Mouse (Mus musculus) bone marrow, adult 2 months (tissue): ENCODE data around the gene Prune1.

Experiments used
- CTCF ChIP-seq: fragments of 200-500 bp; IDR thresholded peaks from 2 replicates; pipeline ENCODE4 v1.5.1; 2011; ENCODE audit warnings: low read length, control low read depth; ENCODE audit not compliant: control insufficient read depth, insufficient read depth
- POLR2A ChIP-seq: fragments of 200-500 bp; IDR thresholded peaks from 2 replicates; pipeline ENCODE4 v1.6.1; 2011; ENCODE audit warnings: low read depth, mild to moderate bottlenecking, control low read depth, low read length, borderline replicate concordance; ENCODE audit not compliant: control insufficient read depth

DNA sequence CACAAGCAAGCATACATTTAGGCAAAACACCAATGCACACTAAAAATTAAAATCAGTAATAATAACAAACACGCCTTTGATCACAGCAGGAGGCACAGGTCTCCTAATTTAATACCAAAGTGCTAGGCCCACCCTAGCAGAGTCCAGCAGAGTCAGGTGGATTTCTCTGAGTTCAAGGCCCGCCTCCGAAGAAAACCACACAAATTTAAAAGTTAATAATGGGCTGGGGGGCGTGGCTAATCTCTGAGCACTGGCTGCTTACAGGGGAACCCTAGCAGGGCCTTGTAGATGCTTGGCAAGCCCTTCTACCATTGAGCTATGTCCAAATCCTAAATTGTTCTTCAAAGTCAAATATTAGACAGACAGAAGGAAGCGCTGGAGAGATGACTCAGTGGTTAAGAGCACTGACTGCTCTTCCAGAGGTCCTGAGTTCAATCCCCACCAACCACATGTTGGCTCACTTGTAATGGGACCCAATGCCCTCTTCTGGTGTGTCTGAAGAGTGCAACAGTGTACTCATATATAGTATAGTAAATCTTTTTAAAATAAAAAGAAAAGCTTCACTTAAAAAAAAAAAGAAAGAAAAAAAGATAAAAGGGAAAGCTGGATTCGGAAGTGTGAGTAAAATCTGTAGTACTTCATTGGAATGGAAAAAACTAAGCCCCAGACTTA lies 63.3 kb downstream of the Prune1 start:
- TF ChIP-seq POLR2A: no peak
- no peak for TF ChIP-seq CTCF
